Mouse (Mus musculus) heart, embryonic 12.5 days (tissue): ENCODE results near the gene Ces1c. TPM values are rescaled to one million over a fixed set of nuclear protein-coding genes. Genes with fewer than 3 reads are reported as not detected.

Experiments used
- ATAC-seq: fragments of 200-750 bp; cut with Nextera tagmentation; 2 replicates; pipeline ENCODE4 v1.8.0; 2017; ENCODE audit warnings: moderate TSS enrichment, moderate library complexity; ENCODE audit not compliant: insufficient number of reproducible peaks, low FRiP score
- H3K27ac ChIP-seq: fragments of 300-500 bp; sonication (generic); 2 replicates; pipeline ENCODE4 v1.5.1; 2016; ENCODE audit warnings: mild to moderate bottlenecking, moderate library complexity; ENCODE audit not compliant: poor library complexity, severe bottlenecking
- H3K27me3 ChIP-seq: fragments of 300-500 bp; sonication (generic); replicated peaks from 2 replicates; pipeline ENCODE4 v1.6.1; 2016; ENCODE audit warnings: mild to moderate bottlenecking, moderate library complexity
- H3K36me3 ChIP-seq: fragments of 300-500 bp; sonication (generic); 2 replicates; pipeline ENCODE4 v1.6.1; 2016; ENCODE audit warnings: mild to moderate bottlenecking, moderate library complexity
- H3K4me1 ChIP-seq: fragments of 300-500 bp; sonication (generic); replicated peaks from 2 replicates; pipeline ENCODE4 v1.6.1; 2016; ENCODE audit warnings: mild to moderate bottlenecking
- H3K4me2 ChIP-seq: fragments of 300-500 bp; sonication (generic); 2 replicates; pipeline ENCODE4 v1.6.1; 2016; ENCODE audit warnings: mild to moderate bottlenecking, moderate library complexity
- H3K4me3 ChIP-seq: fragments of 300-500 bp; sonication (generic); 2 replicates; pipeline ENCODE4 v1.5.1; 2016; ENCODE audit warnings: mild to moderate bottlenecking
- H3K9ac ChIP-seq: fragments of 300-500 bp; sonication (generic); 2 replicates; pipeline ENCODE4 v1.6.1; 2016; ENCODE audit warnings: mild to moderate bottlenecking, moderate library complexity
- H3K9me3 ChIP-seq: fragments of 300-500 bp; sonication (generic); replicated peaks from 2 replicates; pipeline ENCODE4 v1.6.1; 2016; ENCODE audit warnings: mild to moderate bottlenecking, moderate library complexity
- WGBS: fragments of 180-500 bp; shearing (Covaris S2); methylation state at CpG from one replicate; pipeline ENCODE4 v1.1.7; 2016; 5-methylcytosine and 5-hydroxymethylcytosine counted together
- polyA plus RNA-seq: library from polyadenylated mRNA; unstranded; fragments of >200 nt; fragmentation: Nextera tagmentation; extraction: Ambion mirVana; gene quantifications from 2 replicates; pipeline ENCODE4 v1.2.1, GENCODE M21; 2016

Ces1c gene
- polyA plus RNA-seq, 1 experiment from 2014 or later: not detected

DNA sequence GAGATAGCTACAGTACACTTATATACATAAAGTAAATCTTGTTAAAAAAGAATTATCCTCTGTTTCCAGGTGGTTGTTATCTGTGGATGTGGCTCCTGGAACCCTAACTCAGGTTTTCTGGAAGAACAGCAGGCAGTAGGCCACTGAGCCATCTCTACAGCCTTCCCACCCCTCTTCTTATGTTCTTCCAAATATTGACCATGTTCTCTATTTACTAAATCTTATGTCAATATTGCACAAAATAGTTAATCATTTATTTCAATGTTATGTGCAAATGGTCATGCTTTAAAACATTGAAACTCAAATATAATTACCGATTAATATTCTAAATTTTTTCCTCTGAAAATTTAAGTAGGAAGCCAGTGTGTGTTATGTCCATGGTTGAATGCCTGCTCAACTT is 9.1 kb downstream of the Ces1c start:
- Histone ChIP-seq H3K4me2 (no peak overlapping the region), H3K27ac (no peak overlapping the region), H3K36me3 (no peaks in the 10 kb centered on the region), H3K4me3 (no peak overlapping the region), H3K9me3 (no peaks in the 10 kb centered on the region), H3K27me3 (no peaks in the 10 kb centered on the region), H3K9ac (no peak overlapping the region), H3K4me1 (no peaks in the 10 kb centered on the region)
- WGBS: 69% methylated on average over 1 of the region's 1 CpGs
- ATAC-seq: no peak

DNA sequence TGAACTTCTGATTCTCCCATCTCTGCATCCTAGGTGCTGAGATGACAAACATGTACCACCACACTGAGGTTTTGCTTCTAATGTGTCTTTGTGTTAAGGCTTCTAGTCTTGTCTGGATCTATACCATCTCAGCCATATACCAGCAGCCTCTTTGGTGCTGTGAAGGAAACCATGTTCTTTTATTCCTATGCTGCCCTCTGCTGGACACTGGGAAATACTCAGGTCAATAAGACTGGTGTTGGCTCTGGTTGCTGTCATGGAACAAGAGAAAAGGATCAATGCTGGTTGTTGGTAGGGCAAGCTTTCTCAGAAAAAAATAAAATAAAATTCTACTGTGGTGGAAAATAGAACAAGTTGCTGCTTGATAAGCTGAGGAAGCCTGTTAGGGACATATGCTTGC is 35.7 kb downstream of the Ces1c start:
- no peak overlapping the region for H3K4me3 ChIP-seq
- no peaks in the 10 kb centered on the region for H3K27me3 ChIP-seq
- H3K4me2 ChIP-seq: no peak overlapping the region
- no peaks in the 10 kb centered on the region for H3K36me3 ChIP-seq
- ATAC-seq: no peak
- H3K27ac ChIP-seq: no peak overlapping the region
- no peaks in the 10 kb centered on the region for H3K9me3 ChIP-seq
- H3K4me1 ChIP-seq: no peaks in the 10 kb centered on the region
- H3K9ac ChIP-seq: no peak overlapping the region

DNA sequence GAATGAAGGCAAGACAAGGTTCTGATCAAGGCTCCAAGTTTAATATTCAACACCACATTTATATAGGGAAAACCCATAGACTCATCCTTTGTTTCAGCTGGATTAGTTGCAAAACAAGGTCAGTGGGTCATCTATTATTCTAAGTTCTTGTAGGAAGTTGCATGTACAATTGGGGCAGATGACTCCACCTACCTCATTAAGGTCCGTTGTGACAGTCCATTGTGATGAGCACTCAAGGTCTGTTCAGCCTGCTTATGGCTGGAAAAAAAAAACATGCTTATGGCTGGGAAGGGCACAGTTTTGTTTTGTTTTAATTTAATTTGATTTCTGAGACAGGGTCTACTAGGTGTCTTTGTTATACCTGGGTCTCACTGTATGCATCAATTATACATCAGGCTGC is 39.8 kb downstream of the Ces1c start:
- H3K4me2 ChIP-seq: no peak overlapping the region
- no peaks in the 10 kb centered on the region for H3K36me3 ChIP-seq
- no peaks in the 10 kb centered on the region for H3K9me3 ChIP-seq
- WGBS: 65% methylated on average over 1 of the region's 1 CpGs
- no peak for ATAC-seq
- no peak overlapping the region for H3K4me3 ChIP-seq
- no peak overlapping the region for H3K9ac ChIP-seq
- H3K4me1 ChIP-seq: peaks cover 3% of the 10 kb centered on the region; the same call in 1 of the 2 replicates
- no peaks in the 10 kb centered on the region for H3K27me3 ChIP-seq
- no peak overlapping the region for H3K27ac ChIP-seq

DNA sequence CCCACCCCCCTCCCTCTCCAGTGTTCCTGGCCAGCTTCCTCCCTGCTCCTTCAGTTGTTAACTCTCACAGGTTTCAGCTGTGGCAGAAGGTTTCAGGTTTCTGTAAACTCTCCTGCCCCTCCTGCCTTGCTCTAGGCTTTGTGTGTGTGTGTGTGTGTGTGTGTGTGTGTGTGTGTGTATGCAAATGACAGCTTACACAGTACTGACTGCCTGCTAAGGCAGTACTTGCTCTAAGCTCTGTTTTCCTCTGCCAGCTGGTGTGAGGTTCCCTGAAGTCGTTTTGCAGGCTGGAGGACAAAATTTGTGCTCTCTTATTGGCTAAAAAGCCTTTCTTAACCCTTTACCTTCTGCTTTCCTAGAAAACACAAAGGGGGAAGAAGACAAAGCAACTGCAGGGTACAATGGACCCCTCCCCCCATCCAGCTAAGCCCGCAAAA is 42.4 kb downstream of the Ces1c start:
- no peak overlapping the region for H3K9ac ChIP-seq
- no peaks in the 10 kb centered on the region for H3K36me3 ChIP-seq
- H3K27ac ChIP-seq: no peak overlapping the region
- no peak for ATAC-seq
- peaks cover 3% of the 10 kb centered on the region; the same call in 1 of the 2 replicates for H3K4me1 ChIP-seq
- H3K27me3 ChIP-seq: no peaks in the 10 kb centered on the region
- WGBS: 6% methylated on average over 2 of the region's 2 CpGs
- H3K4me3 ChIP-seq: no peak overlapping the region
- H3K9me3 ChIP-seq: no peaks in the 10 kb centered on the region
- H3K4me2 ChIP-seq: 0 out of 2 replicates have a peak overlapping the region, but pooled peaks have one; percentile 24

DNA sequence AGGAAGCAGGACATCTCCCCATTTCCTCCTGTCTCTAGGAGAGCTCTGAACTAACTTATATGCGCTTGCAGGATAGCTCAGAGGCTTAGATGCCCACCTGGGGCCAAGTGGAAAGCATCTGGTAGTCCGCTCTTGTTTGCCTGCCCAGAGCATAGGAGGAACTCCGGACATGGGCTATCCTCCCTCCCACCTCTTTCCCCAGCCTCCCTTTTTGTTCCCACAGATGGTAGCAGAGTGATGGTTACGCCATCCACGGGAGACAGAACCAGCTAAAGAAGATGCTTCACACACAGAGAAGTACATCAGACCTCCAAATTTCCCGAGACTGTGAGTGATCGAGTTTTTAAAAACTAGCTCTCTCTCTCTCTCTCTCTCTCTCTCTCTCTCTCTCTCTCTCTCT is 42.9 kb downstream of the Ces1c start:
- peak overlapping the region; percentile 24; the same call in 1 of the 2 replicates for H3K4me2 ChIP-seq
- no peaks in the 10 kb centered on the region for H3K36me3 ChIP-seq
- H3K4me1 ChIP-seq: peaks cover 3% of the 10 kb centered on the region; the same call in 1 of the 2 replicates
- 33% methylated on average over 7 of the region's 7 CpGs for WGBS
- H3K9me3 ChIP-seq: no peaks in the 10 kb centered on the region
- no peak for ATAC-seq
- H3K27me3 ChIP-seq: no peaks in the 10 kb centered on the region
- H3K9ac ChIP-seq: no peak overlapping the region
- no peak overlapping the region for H3K27ac ChIP-seq
- no peak overlapping the region for H3K4me3 ChIP-seq

DNA sequence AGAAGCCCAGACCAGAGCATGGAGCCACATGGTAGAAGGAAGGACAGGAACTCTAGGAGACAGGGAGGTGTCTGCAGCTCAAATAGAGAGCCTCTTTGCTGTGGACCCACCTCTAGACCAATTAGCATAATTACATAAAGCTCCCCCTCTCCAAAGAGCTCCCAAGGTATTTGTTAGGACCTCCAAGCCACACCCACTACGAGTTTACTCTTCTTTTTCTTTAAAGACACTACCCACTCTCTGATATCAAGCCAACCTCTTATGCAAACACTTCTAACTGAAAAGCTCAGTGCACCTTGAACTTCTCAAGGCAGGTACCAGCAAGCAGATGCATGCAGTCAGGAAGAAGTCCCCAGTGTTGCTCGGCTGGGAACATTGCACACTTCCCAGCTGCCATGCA is 51.2 kb downstream of the Ces1c start, which contains the start of gene Ces1b:
TSS of gene Ces1b (minus strand) at position 131 of the 400 bp plus-strand sequence.
- no peaks in the 10 kb centered on the region for H3K4me1 ChIP-seq
- H3K27ac ChIP-seq: no peak within 1 kb of the TSS
- H3K9me3 ChIP-seq: no peaks in the 10 kb centered on the region
- H3K36me3 ChIP-seq: no peaks in the 10 kb centered on the region
- ATAC-seq: no peak
- no peaks in the 10 kb centered on the region for H3K27me3 ChIP-seq
- H3K4me2 ChIP-seq: no peak within 1 kb of the TSS
- H3K9ac ChIP-seq: no peak within 1 kb of the TSS
- WGBS: 65% methylated on average over 2 of the region's 2 CpGs
- H3K4me3 ChIP-seq: no peak within 1 kb of the TSS

DNA sequence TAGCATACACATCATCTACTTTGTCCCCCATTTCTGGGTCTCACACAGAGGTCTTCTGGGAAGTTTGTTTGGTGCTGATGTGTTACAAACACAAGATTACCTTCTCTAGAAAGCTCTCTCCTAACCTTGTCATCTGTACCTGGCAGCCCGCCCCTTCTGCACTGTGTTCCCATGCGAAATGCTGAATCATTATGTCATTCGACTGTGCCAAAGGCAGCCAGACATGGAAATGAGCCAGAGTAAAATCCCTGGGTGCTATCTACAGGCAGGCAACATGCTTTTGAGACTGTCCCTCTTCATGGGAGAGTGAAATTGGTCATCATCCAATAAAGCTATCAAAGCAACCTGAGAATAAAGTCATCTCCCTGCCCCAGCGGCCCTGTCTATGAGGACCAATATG is 55.8 kb downstream of the Ces1c start:
- H3K4me3 ChIP-seq: no peak overlapping the region
- H3K36me3 ChIP-seq: no peaks in the 10 kb centered on the region
- H3K9ac ChIP-seq: no peak overlapping the region
- H3K4me1 ChIP-seq: no peaks in the 10 kb centered on the region
- H3K4me2 ChIP-seq: no peak overlapping the region
- H3K27ac ChIP-seq: no peak overlapping the region
- no peaks in the 10 kb centered on the region for H3K9me3 ChIP-seq
- no peaks in the 10 kb centered on the region for H3K27me3 ChIP-seq
- 84% methylated on average over 4 of the region's 4 CpGs for WGBS
- no peak for ATAC-seq

DNA sequence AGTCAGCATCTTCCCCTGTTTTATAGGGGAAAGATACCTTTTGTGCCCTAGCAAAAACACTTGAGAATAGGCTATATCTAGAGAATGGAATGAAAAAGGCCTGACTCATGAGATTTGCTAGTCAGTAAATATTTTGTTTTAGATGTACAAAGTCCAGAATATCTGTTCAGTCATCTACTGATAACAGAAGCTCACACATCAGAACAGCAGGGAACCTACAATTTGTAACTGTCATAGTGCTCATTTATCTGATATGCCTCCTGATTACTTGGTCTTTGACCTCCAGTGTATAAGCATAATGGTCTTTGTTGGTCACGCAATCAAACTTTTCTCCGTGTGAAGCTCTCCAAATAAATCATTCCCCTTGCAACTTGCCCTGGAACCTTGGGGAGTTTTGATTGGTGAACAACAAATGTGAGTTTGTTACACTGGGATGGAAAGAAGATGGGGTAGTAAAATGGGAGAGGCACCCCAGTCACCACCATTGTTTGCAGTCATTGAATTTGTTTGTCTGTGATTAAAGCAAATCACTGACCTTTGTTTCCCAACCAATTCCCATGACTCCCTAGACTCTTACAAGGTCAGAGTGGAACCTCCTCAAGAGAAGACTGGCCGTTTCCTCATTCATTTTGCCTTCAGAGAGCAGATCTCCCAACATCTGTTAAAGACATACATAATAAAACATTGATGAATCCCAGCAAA is 67.5 kb downstream of the Ces1c start:
- no peaks in the 10 kb centered on the region for H3K36me3 ChIP-seq
- H3K4me1 ChIP-seq: no peaks in the 10 kb centered on the region
- H3K27ac ChIP-seq: no peak overlapping the region
- H3K4me3 ChIP-seq: no peak overlapping the region
- no peaks in the 10 kb centered on the region for H3K9me3 ChIP-seq
- ATAC-seq: no peak
- H3K27me3 ChIP-seq: no peaks in the 10 kb centered on the region; the same call in 1 of the 2 replicates
- no peak overlapping the region for H3K4me2 ChIP-seq
- no peak overlapping the region for H3K9ac ChIP-seq
- 71% methylated on average over 3 of the region's 3 CpGs for WGBS

DNA sequence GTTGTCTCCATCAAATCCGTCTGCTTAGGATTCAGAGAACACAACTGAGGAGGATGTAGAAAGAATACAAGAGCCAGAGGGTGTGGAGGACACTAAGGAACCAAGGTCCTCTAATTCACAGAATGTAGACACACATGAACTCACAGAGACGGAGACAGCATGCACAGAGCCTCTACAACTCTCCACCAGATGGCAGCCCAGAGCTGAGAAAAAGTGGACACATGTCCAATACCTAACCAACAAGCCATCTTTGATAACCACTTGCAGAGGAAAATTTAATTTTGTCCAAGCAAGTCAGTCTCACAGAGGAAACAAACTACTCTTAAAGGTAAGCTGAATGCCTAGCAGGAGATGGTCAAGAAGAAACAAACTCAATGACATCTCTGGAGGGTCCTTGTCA is 71.9 kb downstream of the Ces1c start:
- Histone ChIP-seq H3K4me2 (no peak overlapping the region), H3K27ac (no peak overlapping the region), H3K4me1 (peaks cover 4% of the 10 kb centered on the region), H3K9me3 (no peaks in the 10 kb centered on the region), H3K9ac (no peak overlapping the region), H3K4me3 (no peak overlapping the region), H3K27me3 (no peaks in the 10 kb centered on the region; the same call in 1 of the 2 replicates), H3K36me3 (no peaks in the 10 kb centered on the region)
- no peak for ATAC-seq
- WGBS: 10% methylated on average over 2 of the region's 2 CpGs

DNA sequence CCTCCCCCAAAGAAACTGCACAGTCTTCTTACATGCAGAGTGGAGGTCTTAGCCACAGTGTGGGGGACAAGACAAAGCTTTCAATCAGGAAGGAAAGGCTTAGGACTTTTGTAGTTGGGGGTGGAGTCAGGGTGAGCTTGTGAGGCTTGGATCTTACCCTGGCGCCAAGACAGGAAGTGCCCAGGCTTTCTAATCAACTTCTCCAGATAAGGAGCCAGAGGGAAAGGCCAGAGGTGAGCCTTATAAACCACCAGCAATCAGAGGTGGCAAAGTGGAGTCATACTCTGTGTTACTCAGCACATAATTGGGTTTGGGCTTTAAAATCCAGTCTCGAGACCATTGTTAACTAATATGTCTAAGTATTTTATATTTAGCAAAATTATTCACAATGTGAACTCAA is 75.8 kb downstream of the Ces1c start:
- no peaks in the 10 kb centered on the region for H3K36me3 ChIP-seq
- 24% methylated on average over 2 of the region's 2 CpGs for WGBS
- H3K4me2 ChIP-seq: no peak overlapping the region
- no peak for ATAC-seq
- no peaks in the 10 kb centered on the region for H3K9me3 ChIP-seq
- no peaks in the 10 kb centered on the region; the same call in 1 of the 2 replicates for H3K27me3 ChIP-seq
- H3K27ac ChIP-seq: no peak overlapping the region
- peaks cover 4% of the 10 kb centered on the region for H3K4me1 ChIP-seq
- H3K4me3 ChIP-seq: no peak overlapping the region
- H3K9ac ChIP-seq: no peak overlapping the region
